Mouse (Mus musculus) intestine, embryonic 16.5 days (tissue): ENCODE measurements at regions not wholly inside any gene's neighbourhood (a gene's known extent, or its start where the extent isn't known, plus 50 kb on each side); places are given as distances from the start of the nearest gene placed in this dataset.

ENCODE experiments used
- ATAC-seq: fragments of 200-750 bp; cut with Nextera tagmentation; 2 replicates; pipeline ENCODE4 v1.8.0; 2017; ENCODE audit warnings: moderate TSS enrichment, moderate library complexity
- H3K27ac ChIP-seq: fragments of 300-500 bp; sonication (generic); 2 replicates; pipeline ENCODE4 v1.5.1; 2014; ENCODE audit warnings: mild to moderate bottlenecking, low read length
- H3K27me3 ChIP-seq: fragments of 300-500 bp; sonication (generic); replicated peaks from 2 replicates; pipeline ENCODE4 v1.6.1; 2014; ENCODE audit warnings: low read length, control low read depth, mixed read lengths; ENCODE audit not compliant: control insufficient read depth, insufficient read depth
- H3K36me3 ChIP-seq: fragments of 300-500 bp; sonication (generic); 2 replicates; pipeline ENCODE4 v1.6.1; 2014; ENCODE audit warnings: low read length, control low read depth; ENCODE audit not compliant: control insufficient read depth, insufficient read depth
- H3K4me1 ChIP-seq: fragments of 300-500 bp; sonication (generic); 2 replicates; pipeline ENCODE4 v1.6.1; 2014; ENCODE audit warnings: low read length, control low read depth, mixed read lengths; ENCODE audit not compliant: control insufficient read depth, insufficient read depth
- H3K4me2 ChIP-seq: fragments of 300-500 bp; sonication (generic); 2 replicates; pipeline ENCODE4 v1.6.1; 2014; ENCODE audit warnings: low read depth, low read length, control low read depth
- H3K4me3 ChIP-seq: fragments of 300-500 bp; sonication (generic); 2 replicates; pipeline ENCODE4 v1.5.1; 2014; ENCODE audit warnings: mild to moderate bottlenecking, low read length
- H3K9ac ChIP-seq: fragments of 300-500 bp; sonication (generic); 2 replicates; pipeline ENCODE4 v1.6.1; 2014; ENCODE audit warnings: low read depth, low read length
- H3K9me3 ChIP-seq: fragments of 300-500 bp; sonication (generic); 2 replicates; pipeline ENCODE4 v1.6.1; 2016; ENCODE audit warnings: low read length, control low read depth; ENCODE audit not compliant: control insufficient read depth
- WGBS: fragments of 180-500 bp; shearing (Covaris S2); extraction: QIAGEN DNeasy Blood & Tissue Kit; methylation state at CpG from one replicate; pipeline ENCODE4 v1.1.7; 2014; 5-methylcytosine and 5-hydroxymethylcytosine counted together

- no peak overlapping the region for H3K27ac ChIP-seq
- no peaks in the 10 kb centered on the region; the same call in 1 of the 2 replicates for H3K4me1 ChIP-seq
- WGBS = 71% methylated on average over 5 of the region's 5 CpGs
- no peaks in the 10 kb centered on the region for H3K27me3 ChIP-seq
- peaks cover 3% of the 10 kb centered on the region; the same call in 1 of the 2 replicates for H3K9me3 ChIP-seq
- H3K4me2 ChIP-seq = no peak overlapping the region
- no peaks in the 10 kb centered on the region for H3K36me3 ChIP-seq
- no peak overlapping the region for H3K9ac ChIP-seq
- no peak for ATAC-seq
- H3K4me3 ChIP-seq = no peak overlapping the region
Measured at GRCm38 (mm10) chr17:88222379-88222955, 157.4 kb upstream of the Fbxo11 start.

- H3K4me3 ChIP-seq = no peak overlapping the region
- WGBS = 80% methylated on average over 8 of the region's 8 CpGs
- H3K27ac ChIP-seq = no peak overlapping the region
- no peaks in the 10 kb centered on the region for H3K4me1 ChIP-seq
- no peaks in the 10 kb centered on the region for H3K27me3 ChIP-seq
- no peak for ATAC-seq
- no peaks in the 10 kb centered on the region for H3K36me3 ChIP-seq
- no peak overlapping the region for H3K4me2 ChIP-seq
- no peak overlapping the region for H3K9ac ChIP-seq
- no peaks in the 10 kb centered on the region for H3K9me3 ChIP-seq
Measured at GRCm38 (mm10) chr17:88240476-88240875, 175.4 kb upstream of the Fbxo11 start.

DNA sequence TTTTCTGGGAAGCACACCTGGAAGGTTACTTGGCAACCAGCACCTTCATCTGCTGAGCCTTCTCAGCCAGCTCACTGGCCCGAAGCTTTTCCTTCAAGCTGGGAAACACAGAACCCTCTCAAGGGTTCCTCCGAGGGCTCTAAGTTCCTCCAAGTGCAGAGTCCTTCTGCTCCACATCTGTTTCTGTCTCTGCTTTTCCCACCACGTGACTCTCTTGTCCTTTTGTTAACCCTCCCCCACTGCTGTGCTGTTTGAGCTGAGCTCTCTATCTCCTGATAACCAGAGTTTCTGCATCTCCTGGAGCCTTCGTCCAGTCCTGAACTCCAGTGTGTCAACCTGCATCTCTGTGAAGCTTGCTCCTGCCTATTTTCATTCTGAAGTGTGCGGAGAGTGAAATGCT lies 183.5 kb upstream of the Fbxo11 start:
- H3K36me3 ChIP-seq = no peaks in the 10 kb centered on the region
- H3K9me3 ChIP-seq = no peaks in the 10 kb centered on the region
- 0 out of 2 replicates have a peak, but pooled peaks cover 4% of the 10 kb centered on the region for H3K4me1 ChIP-seq
- no peak overlapping the region for H3K4me2 ChIP-seq
- WGBS = 52% methylated on average over 5 of the region's 5 CpGs
- no peak overlapping the region for H3K4me3 ChIP-seq
- no peak overlapping the region for H3K27ac ChIP-seq
- ATAC-seq = no peak
- H3K9ac ChIP-seq = no peak overlapping the region
- no peaks in the 10 kb centered on the region for H3K27me3 ChIP-seq

GRCm38 (mm10) chr17:88251949-88252521 lies 186.9 kb upstream of the Fbxo11 start:
- 15% methylated on average over 17 of the region's 17 CpGs for WGBS
- Histone ChIP-seq H3K4me1 (peaks cover 7% of the 10 kb centered on the region; the same call in 1 of the 2 replicates), H3K9me3 (no peaks in the 10 kb centered on the region), H3K9ac (peak overlapping the region; percentile 52; the same call in 1 of the 2 replicates), H3K27ac (no peak overlapping the region), H3K36me3 (no peaks in the 10 kb centered on the region), H3K4me2 (peak overlapping the region; percentile 47; the same call in 1 of the 2 replicates), H3K4me3 (0 out of 2 replicates have a peak overlapping the region, but pooled peaks have one; percentile 16), H3K27me3 (no peaks in the 10 kb centered on the region)
- ATAC-seq = peak; percentile 39; the same call in 1 of the 2 replicates

DNA sequence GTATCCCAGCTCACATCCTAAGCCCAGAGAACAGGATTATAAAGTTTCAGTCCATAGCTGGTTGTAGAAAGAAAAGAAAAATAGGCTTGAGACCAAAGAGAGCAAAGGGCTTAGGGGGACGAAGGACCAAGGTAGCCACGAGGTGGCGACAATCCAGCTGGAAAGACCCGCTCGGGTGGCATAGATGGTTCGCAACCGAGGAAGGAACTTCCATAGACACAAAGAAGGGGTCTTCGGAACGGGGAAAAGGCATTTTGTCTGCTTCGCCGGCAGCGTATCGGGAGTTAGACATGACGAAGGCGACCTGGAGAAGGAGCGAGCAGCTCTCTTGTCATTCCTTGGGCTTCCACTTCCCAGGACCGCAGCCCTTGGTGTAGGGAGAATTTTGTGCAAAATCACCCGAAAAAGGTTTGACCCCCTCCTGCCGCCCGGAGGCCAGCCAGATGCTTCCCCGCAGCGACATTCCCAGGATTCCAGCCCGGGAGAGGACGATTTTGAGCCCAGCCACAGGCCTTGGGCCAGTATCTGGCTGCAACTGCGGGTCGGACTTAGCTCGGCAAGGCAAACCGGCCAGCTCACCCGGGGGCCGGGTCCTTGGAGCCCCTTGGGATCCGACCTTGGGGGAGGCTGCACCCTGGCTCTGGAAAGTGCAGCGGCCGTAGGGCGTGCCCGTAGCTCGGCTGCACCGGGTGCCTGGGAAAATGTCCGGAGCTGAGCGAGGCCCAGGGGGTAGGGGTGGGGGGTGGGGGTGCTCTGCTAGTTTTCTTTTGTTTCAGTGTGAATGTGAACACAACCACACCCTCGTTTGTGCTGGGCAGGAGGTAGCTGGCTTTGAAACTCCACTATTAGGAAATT lies 184.5 kb upstream of the Foxn2 start:
- under 1% methylated on average over 40 of the region's 40 CpGs for WGBS
- Histone ChIP-seq H3K9ac (peak overlapping the region; percentile 96), H3K4me2 (peak overlapping the region; percentile 96), H3K27ac (peak overlapping the region; percentile 93), H3K9me3 (no peaks in the 10 kb centered on the region), H3K36me3 (no peaks in the 10 kb centered on the region), H3K4me1 (peaks cover 13% of the 10 kb centered on the region; the same call in 1 of the 2 replicates), H3K27me3 (no peaks in the 10 kb centered on the region), H3K4me3 (peak overlapping the region; percentile 72)
- peak; percentile 72 for ATAC-seq

DNA sequence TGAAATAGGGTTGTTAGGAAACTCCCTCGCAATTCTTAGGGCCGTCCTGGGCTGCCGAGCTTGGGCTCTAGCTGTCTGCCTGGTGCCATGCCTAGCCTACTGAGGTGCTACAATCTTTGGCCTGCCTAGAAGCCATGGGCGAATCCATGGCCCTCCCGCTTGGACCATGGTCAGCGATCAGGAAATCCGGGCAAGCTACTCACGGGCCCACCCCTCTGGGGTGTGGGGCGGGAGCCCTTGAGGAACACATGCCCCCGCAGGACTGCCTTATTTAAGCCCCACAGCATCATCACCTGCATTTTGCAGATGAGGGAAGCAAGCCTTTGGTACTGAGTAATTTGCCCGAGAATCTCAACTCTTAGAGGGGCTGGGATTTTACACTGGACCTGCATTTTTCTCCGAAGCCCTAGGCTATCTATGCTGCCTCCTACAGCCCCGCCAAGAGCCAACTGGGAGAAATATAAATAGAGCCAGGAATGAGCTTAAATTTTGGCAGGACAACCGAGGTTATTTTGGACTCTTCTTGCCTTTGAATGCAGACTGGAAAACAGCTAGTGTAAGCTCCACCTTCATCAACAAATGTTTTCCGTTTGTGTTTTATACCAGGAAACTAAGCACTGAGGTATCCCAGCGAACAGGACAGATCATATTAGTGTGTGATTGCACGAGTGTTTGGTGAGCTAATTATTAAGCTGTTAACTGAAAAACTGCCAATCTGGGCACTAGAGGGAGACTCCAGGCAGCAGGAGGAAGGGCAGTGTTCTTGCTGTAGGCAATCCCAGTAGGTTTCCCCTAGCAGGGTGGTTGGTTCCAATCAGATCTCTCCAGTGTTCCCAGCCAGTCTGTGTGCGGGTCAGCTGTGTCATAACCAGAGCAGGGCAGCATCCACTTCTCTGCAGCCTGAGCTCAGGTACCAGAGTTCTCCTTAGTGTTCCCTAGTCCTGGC lies 183.6 kb upstream of the Foxn2 start:
- WGBS = 2% methylated on average over 18 of the region's 18 CpGs
- H3K36me3 ChIP-seq = no peaks in the 10 kb centered on the region
- peak overlapping the region; percentile 96 for H3K9ac ChIP-seq
- peak; percentile 89 for ATAC-seq
- peak overlapping the region; percentile 72 for H3K4me3 ChIP-seq
- H3K4me2 ChIP-seq = peak overlapping the region; percentile 96
- H3K27ac ChIP-seq = peak overlapping the region; percentile 93
- H3K9me3 ChIP-seq = no peaks in the 10 kb centered on the region
- no peaks in the 10 kb centered on the region for H3K27me3 ChIP-seq
- peaks cover 9% of the 10 kb centered on the region; the same call in 1 of the 2 replicates for H3K4me1 ChIP-seq

GRCm38 (mm10) chr17:88258361-88258796 lies 182.1 kb upstream of the Foxn2 start:
- Histone ChIP-seq H3K27me3 (no peaks in the 10 kb centered on the region), H3K4me1 (peaks cover 9% of the 10 kb centered on the region; the same call in 1 of the 2 replicates), H3K27ac (no peak overlapping the region), H3K9ac (no peak overlapping the region), H3K9me3 (no peaks in the 10 kb centered on the region), H3K4me3 (no peak overlapping the region), H3K4me2 (no peak overlapping the region), H3K36me3 (no peaks in the 10 kb centered on the region)
- ATAC-seq = no peak
- WGBS = 64% methylated on average over 11 of the region's 11 CpGs

- H3K4me2 ChIP-seq = no peak overlapping the region
- H3K4me3 ChIP-seq = no peak overlapping the region
- no peaks in the 10 kb centered on the region for H3K9me3 ChIP-seq
- no peak overlapping the region for H3K9ac ChIP-seq
- no peaks in the 10 kb centered on the region for H3K27me3 ChIP-seq
- ATAC-seq = no peak
- H3K4me1 ChIP-seq = peaks cover 9% of the 10 kb centered on the region; the same call in 1 of the 2 replicates
- no peak overlapping the region for H3K27ac ChIP-seq
- no peaks in the 10 kb centered on the region for H3K36me3 ChIP-seq
- 89% methylated on average over 7 of the region's 7 CpGs for WGBS
Measured at GRCm38 (mm10) chr17:88260176-88260575, 180.3 kb upstream of the Foxn2 start.
